Mouse (Mus musculus) v-Abl transformed pro-B cells (cell line): ENCODE results near the gene Sorbs2.

ENCODE experiments used
- in situ Hi-C, 2 experiments: fragments of 400-800 bp; cut with MboI; formaldehyde crosslinking; loops; one replicate each; pipeline ENCODE4 v1.15.1; 2025; ENCODE audit not compliant: unreplicated experiment in 2 of 2

Sorbs2 gene

DNA sequence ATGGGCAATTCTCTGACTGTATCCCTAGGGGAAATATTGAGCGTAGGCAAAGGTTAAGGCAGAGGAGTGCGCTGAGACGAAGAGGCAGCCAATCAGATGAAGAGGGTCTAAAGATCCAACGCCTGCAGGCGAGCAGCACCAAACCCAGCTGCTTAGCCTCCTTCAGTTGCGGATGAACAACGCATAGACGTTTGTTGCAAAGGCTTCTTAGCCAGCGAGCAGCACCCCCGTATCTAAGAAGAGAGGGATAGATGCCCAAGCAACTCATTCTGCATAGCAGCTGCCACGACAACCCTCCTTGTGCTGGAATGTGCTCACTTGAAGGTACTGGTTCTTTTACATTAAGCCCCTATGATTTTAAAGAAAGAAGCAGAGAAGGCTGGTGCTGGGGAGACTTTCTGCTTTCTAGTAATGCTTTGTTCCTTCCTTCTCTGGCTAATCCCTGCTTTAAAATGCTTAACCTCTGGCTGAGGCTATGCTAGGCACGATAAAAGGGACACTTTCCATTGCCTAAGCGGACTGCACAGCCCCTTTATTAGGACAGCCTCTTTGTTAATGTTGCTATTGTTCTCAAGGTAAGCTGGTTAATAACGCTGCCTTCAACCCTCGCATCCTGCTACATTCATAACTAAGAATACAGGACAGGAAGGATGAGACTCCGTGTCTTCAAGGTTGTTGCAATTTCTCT, at the start of gene Sorbs2:
Sorbs2 (plus strand) TSS at position 155 of the 688 bp plus-strand sequence.
- in situ Hi-C loops, result no loop called here

DNA sequence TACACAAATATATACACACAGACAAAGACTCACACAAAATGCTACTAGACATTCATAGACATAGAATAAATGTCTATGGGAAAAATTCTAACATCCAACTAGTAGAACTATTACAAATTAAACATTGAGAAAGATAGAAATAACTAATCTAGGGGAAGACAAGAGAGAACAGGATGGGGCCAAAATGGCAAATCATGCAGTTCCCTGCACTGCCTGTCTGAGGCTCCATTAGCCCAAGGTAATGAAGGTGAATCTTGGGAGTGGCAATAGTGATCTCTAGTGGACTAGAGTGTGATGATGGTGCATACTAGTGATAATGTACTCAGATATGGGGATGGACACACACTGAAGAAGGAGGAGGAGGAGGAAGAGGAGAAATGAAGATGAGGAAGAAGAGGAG, 49.7 kb upstream of the Sorbs2 start:
- in situ Hi-C loops, result loop anchor here (5.0 to 25.0 kb wide), 3 partner anchors 317 to 754 kb away; partner anchors contain the start of gene Slc25a4 (in 1 of the 2)

DNA sequence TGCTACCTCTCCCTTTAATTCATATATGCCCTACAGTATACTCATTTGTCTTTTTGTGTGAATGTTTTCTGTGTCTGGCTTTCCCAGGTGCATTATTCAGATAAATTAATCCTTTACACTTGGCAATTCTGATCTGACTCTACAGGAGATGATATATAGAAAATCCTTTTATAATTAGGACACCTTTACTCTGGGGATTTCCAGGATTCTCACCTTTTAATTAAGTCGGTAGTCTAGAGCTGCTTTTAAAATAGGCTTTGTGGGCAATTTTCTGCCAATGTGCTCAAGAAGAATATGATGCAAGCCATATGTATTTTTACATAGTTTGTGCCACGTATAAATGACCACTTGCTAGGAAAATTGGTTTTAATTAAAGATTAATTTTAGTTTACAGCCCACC, 38.6 kb upstream of the Sorbs2 start:
- in situ Hi-C loops, result loop anchor here in 1 of 2 experiments (25.0 kb wide), 1 partner anchor 743 kb away; the partner anchor contains the start of gene Slc25a4

DNA sequence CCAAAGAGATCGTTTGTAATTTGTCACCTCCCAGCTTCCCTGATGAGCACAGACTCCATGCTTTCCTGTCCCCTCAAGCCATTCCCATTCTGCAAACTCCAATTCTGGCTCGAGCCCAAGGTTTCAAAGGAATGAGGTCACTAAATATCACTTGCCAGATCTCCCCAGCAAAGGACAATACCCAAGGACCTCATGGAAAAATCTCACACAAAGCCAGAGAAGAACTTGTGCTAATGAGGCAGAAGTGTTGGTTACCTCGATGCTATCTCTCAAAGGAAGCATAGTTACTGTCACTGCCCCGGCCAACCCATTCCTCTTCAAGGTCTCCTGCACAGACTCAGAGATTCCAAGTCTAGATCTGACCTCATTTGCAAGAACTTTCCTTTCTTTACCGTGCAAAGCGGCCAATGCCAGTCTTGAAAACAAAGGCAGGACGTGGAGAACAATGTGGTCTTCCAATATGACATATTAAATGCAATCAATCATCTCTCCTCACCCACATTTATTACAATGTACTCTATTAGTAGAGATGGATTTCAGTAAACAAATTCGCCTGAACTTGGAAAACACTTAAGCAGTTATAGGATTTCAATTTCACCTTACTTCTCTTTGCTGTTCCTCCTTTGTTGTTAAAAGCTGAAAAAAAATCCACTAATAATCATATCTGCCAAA, 37.9 kb upstream of the Sorbs2 start:
- in situ Hi-C loops, result loop anchor here in 1 of 2 experiments (25.0 kb wide), 1 partner anchor 743 kb away; the partner anchor contains the start of gene Slc25a4

DNA sequence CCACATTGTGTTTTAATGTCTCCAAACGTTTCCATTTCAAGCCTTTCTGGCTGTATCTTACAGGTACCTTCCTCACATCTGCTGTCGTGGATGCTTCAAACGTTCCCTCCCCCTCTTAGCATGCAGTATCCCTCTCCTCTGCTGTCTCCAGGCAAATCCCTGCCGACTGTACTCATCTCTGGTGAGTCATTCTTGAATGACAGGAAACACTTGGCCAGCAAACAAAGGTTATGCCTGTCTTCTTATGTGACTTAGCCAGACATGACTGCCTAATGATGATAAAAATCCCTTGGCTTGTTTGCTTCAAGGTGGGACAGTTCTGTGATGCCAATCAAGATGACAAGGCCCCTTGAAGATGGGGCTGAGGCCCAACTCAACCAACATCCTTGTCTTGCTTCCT, 26.7 kb upstream of the Sorbs2 start:
- in situ Hi-C loops, result no loop called here

DNA sequence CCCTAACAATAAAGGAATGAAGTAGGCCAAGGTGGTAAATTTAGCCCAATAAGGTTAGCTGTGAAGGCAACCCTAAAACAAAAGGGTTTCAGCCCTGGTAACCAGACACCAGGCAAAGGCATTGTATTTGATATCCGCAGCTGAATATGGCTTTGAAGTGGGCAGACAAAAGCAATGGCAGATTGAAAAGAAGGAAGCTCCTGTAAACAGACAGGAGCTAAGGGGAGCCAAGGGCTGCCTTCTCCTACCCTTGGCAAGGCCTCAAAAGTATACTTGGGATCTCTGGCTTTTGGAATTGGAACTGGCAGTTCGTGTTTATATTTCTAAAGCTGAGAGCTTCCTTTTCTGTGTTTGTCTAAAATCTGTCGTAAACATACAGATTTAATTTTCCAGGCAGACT, 21.3 kb upstream of the Sorbs2 start:
- in situ Hi-C loops, result no loop called here

DNA sequence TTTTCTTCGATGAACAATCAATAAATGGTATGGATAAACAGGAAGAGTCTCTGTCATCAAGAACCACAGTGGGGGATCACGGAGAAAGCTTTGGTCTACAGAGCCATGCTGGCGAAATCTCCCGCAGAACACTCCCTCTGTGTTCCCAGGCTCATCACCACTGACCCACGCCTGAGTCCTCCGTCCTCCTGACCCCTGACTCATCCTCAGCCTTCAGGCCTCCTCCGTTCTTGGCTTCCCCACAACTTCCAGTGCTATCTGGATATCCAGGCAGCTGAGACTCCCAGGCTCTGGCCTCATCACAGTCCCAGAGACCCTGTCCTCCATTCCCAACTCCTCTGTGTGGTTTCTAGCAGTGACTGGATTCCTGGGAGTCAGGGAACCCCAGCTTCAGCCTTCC, 3.6 kb upstream of the Sorbs2 start:
- in situ Hi-C loops, result no loop called here

DNA sequence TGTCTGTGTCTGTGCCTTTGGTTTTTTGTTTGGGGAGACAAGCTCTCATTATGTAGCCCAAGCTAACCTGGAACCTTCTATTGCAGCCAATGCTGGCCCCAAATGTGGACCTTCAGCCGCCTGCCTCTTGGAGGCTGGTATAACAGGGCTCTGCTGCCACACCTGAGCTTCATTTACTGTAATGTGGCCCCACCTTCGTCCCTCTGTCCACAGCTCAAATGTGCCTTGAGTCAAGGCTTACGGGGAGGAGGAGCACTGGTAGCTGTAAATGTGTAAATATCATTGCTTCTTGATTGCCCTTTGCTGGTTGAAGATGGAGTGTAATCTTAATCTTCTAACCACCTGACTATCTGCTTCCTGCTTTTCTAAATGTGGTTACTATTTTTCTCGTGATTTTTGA, 1.2 kb upstream of the Sorbs2 start:
- in situ Hi-C loops, result no loop called here

DNA sequence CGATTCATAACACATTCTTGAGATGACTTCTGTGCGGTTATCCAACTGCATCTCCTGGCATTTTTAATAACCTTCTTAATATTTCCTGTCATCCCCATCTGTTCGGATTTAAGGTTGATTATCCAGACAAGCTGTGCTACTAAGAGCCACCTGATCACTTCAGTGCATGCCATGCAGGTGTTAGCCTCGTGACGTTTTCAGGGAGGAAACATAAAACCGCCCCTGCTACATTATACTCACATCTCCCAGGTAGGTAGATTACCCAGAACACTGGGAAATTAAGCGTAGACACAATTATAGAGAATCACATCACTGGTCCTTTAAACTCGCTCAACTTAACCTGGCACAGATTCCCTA, 333 bp upstream of the Sorbs2 start:
- in situ Hi-C loops, result no loop called here

DNA sequence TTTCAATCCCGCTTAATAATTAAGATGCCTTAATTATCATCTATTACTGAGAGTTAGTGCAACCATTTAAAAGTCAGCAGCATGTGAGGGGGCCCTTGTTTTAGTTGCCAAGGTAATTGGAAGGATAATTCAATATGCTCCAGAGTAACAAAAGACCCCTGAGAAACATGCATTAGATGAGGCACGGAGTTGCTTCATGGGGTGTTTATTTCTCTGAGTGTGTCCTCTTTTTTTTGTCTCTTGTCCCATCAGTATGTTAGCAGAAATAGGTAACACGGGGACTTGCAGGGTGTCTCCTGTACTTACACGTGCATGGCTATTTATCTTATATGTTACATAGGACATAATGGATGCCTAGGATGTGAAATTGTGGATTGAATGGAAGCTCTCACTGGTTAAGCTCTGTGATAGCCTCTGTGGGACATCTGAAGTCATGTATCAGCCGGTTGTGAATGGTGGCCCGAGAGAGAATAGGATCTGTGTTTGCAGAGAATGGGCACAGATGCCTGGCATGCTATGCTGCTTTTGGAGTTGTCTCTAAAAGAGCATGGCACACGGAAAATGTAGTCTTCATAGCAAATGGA, 1.0 kb downstream of the Sorbs2 start:
- in situ Hi-C loops, result no loop called here

DNA sequence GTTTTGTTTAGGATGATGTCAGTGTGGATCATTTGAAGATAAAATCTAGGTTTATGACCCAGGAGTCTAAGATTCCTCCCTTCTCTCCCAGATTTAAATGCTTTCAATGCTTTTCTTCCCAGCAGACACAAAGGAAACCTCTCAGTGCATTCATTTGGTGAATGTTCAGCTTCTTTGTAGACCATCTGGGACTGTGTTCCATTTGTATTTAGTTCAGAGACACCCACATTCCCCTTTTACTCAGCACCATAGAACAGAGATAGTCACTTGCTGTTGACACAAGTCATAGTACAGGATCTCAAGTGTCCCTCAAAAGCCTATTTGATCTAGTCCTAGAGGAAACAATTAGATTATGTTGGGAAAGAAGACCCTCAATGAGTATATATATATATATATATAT, 4.8 kb downstream of the Sorbs2 start:
- in situ Hi-C loops, result no loop called here

DNA sequence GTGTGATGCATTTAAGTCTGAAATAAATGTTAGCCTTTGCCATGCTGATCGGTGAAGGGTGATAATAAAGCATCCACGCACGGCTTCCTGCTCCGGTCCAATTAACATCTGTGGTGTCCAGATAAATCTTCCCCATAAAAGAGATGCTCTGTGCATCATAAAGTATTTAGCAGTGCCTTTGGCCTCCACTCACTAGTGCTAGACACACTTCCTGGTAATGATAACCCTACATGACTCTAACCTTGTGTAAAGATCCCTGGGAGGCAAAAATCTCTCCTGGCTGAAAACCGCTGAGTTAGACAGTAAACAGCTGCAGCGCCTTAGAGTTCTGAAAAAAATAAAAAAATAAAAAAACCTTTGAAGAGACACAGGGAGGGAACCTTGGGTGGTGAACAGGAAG, 14.0 kb downstream of the Sorbs2 start:
- in situ Hi-C loops, result no loop called here

DNA sequence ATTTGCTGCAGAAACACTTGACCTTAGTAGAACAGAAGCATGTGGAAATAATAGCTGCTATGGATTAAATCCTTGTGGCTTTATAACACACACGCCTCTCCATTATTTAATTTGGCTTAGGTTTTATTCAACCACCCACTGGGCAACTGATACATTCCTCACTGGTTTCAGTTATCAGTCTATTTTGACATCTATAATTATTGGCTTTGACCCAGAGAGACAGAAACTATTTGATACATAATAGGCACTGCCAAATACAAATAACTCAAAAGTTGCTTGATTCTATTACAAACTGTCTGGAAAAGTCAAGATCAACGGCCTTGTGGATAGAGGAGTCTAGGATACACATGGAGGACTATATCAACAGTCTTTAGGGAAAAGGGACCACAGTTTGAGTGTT, 20.1 kb downstream of the Sorbs2 start:
- in situ Hi-C loops, result no loop called here

DNA sequence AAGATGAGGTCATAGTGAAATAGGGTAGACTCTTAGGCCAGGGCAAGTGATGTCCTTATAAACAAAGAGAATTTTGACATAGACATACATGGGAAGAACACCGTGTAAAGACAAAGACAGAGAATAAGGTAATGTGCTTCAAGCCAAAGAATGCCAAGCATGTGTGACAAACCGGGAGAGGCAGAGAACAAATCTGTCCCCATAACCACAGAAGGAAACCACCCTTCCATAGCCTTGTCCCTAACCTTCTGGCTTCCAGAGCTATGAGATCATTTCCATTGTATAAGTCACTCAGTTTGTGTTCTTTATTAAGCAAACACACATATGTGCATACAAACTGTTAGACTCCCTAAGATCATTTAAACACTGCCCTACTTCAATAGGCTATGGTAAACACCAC, 21.3 kb downstream of the Sorbs2 start:
- in situ Hi-C loops, result no loop called here

DNA sequence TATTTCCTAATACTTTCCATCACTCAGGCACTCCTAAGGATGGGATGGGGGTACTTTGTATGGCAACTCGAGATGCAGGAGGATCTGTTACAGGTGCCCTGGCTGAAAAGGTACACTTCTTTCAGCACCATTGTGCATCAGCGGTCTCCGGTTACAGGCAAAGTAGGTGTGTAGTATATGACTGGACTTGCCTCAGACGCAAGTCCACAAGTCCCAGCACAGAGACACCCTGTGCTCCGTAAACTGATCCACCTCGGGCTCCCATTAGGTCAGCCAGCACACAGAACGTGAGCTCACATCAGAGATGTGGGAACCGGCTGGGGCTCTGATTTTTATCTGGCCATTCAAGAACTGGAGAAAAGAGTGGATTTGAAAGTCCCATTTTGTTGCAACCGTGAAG, 29.0 kb downstream of the Sorbs2 start:
- in situ Hi-C loops, result no loop called here

DNA sequence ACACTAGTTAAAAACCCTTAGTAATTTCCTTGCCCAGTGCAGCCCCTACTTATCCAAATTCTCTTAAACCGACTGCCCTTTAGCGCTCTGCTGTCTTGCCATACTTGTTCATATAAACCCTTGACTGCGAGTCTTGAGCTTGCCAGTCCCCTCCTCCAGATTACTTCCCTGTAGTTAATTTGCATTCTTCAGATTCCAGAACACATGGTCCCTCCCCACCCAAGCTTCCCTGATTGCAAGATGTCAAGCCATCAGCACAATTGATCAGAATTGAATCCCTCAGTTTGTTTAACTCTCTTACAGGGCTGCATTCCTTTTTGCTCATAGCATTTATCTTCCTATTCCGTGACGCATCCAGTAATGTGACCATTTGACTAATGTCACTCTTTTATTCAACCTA, 32.9 kb downstream of the Sorbs2 start:
- in situ Hi-C loops, result no loop called here

DNA sequence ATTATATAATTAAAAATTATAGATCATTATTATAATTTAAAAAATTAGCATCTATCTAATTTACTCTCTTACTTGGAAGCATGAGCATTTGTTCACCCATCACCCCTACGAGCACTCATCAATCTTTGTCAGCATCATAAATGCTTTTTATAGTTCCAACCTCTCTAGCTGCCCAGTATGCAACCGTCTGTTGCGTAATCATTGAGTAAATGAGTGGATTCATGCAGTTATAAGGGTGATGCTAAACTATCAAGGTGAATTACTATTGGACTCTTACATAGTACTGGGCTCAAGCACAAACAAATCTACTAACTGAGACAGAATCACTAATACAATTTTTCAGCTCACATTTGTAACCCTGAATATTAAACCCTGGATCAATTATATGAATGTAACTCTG, 44.6 kb downstream of the Sorbs2 start:
- in situ Hi-C loops, result no loop called here

DNA sequence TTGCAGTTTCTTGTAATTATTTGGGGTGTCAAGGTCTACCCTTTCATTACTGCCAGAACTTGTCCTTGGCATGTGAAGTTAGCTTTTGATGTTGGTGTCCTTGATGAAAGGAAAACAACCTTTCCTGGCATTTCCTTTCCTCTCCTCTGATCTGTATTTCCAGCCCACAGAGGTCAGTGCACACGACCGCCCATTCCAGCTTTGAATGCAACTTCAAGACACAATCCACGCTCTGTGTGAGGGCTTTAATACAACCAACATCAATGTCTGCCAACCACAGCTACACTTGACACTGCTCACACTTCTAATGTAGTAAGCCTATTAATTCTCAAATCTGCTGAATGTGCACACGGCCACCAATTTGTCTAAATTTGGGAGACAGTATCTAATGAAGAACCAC, 47.0 kb downstream of the Sorbs2 start:
- in situ Hi-C loops, result no loop called here

DNA sequence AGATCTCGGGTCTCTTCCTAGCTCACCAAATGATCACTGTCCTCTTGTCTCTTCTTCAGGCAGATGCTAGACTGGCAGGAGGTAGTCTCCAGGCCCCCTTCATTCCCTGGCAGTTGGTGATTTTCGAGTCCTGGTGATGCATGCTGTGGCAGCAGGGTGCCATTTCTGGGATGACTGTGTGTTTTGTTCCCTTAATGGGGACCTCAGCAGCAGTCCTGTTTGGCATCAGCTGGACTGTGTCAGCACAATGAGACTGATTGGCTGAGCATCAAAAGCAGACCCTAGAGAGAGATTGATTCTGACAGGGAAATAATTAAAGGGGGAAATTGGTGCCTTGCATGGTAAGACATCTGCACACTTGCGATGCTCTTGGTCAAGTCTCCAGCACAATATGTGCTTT, 50.3 kb downstream of the Sorbs2 start:
- in situ Hi-C loops, result no loop called here

DNA sequence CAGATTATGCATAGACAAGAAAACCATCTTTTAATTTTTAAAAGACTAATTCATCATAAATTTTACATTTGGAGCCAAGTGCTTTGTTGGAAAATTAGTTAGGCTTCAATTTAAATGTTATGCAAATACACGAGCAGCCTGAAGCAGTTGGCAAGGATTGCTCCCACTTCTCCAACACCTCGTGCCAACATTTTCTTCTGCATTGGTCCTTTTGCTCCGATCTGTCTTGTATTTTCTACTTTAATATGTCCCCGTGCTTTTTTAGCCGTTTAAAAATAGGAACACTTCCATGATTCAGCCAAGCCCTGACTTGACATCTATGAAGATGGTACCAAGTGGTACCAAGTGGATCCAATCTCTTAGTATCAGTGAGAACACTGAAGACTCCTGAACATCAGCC, 50.8 kb downstream of the Sorbs2 start:
- in situ Hi-C loops, result no loop called here

DNA sequence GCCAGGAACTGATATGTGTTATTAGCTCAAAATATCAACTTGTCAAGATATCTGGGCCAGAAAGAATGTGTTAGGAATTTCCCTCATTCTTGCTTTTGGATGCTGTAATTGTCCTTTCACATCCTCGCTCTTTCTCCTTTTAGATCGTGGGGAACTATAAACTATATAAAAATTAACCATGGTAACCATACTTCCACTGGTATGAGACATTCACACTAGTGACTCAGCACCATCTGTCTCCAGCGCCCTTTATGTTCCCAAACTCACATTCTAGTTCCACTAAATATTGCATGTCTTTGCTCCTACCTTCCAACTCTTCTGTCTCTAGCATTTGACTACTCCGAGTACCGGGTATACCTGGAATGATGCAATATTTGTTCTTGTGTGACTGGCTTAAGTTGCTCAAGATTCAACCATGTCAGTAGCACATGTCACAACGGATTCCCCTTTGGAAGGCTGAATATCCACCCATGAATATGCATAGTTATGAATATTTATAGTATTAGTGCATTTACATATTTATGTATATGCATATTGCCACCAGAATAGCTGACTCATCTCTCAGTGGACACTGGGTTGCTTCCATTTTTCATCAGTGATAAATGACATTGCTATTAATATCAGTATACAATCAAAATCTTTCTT, 51.7 kb downstream of the Sorbs2 start:
- in situ Hi-C loops, result no loop called here

DNA sequence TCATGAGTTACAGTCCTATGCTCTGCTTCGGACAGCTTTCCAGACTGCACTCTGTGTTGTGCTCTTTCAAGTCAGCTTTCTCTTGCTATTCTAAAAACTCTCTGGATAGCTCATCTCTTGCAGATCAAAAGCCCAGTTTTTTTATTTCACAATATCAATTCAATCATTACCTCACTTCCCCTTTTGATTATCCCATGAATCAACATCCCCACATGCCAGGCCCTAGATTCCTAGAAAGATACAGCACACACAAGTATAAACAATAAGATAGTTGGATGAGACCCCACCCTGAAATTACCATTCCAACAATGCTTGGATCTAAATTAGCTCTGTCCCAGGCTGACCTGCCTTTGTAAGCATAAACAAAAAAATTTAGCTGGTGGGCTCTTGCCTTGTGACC, 57.6 kb downstream of the Sorbs2 start:
- in situ Hi-C loops, result no loop called here
